Mouse (Mus musculus) left cerebral cortex, adult 18-20 months (tissue): ENCODE measurements at regions not wholly inside any gene's neighbourhood (a gene's known extent, or its start where the extent isn't known, plus 50 kb on each side); places are given as distances from the start of the nearest gene placed in this dataset.

Experiments
- DNase-seq, 2 experiments: peaks; one replicate each; pipeline ENCODE4 v3.0.0; 2021 to 2022; ENCODE audit warnings: low spot score in 2 of 2, mixed read lengths in 1 of 2

DNA sequence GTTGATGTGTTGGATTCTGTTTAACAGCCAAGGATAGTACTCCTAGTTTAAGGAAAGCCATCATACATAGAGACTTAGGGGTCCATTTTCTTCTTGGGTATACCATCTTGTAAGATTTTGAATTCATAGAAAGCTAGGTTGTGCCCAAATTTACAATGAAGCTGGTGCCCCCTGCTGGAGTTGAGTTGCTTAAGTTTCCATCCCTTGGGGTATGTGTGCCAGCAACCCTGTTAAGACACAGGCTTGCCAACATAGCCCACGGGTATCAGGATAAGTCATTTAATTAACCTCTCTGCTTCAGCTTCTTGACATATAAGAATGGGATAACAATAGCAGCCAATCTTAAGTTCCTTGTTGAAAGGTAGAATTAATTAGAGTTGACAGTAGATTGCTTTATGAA, 440.9 kb downstream of the 1700129C05Rik start:
- peak; percentile 69 to 74 for DNase-seq

DNA sequence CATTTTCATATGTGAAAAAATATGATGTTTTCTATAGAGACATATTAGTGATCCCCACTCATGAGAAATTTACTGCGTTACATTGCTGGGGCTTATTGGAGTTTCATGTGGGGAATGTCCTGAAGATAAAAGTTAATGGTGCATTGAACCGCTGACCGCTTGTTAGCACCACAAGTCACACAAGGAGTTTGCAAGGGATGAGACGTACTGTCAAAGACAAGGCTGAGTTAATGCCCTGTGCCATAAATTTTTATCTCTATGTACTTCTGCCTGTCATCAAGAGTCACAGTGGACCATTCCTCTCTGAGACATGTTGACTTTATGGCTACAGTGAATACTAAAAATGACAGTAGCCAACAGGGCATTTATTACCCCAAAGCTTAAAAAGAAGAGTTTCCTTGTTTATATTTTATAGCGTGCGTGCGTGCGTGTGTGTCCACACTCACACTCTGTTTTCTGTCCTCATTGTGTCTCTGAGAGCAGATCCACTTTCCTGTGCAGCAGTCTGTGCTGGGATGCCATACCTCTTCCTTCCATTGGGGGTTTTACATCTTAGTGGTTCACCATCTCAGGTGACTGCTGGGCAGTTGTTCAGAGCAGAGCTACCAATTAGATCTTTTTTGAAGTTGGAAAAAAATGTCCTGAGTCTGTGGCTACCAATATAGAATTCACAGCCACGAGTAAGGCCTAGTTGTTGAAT, 451.4 kb downstream of the 1700129C05Rik start:
- no peak for DNase-seq

DNA sequence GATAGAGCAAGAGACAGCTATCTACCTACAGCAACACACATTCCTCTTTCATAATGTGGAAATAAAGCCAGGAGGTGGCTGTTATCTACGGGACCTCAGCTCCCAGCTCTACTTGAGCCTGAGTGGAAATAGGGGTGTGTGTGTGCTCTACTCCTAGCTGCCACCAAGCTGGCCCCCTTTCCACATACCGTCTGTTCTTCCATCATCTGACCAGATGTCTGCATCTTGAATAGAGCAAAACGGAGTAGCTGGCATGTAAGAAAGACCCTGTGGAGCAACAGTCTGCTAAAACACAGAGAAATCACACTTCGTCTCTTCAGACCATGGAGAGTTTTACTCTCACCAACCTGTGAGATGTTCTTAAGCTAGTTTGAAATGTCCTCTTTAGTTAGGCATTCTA, 454.9 kb downstream of the 1700129C05Rik start:
- no peak for DNase-seq

DNA sequence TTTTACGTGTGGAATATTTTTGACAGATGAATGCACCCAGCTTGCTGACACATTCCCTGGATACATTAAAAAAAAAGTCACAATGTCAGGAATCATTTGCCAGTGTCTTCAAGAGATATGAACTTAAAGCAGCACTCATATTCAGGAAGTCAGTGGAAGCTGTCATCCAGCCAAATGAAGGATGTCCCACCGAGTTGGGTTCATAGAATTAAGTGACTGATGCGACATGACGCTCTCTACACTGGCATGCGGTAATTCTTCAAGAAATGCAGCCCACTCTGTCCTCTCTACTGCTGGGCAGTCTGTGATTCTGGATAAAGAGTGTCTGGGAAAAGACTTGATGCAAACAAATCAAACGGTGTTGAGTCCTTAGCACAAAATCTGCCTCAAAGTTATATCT, 463.9 kb downstream of the 1700129C05Rik start:
- no peak for DNase-seq

DNA sequence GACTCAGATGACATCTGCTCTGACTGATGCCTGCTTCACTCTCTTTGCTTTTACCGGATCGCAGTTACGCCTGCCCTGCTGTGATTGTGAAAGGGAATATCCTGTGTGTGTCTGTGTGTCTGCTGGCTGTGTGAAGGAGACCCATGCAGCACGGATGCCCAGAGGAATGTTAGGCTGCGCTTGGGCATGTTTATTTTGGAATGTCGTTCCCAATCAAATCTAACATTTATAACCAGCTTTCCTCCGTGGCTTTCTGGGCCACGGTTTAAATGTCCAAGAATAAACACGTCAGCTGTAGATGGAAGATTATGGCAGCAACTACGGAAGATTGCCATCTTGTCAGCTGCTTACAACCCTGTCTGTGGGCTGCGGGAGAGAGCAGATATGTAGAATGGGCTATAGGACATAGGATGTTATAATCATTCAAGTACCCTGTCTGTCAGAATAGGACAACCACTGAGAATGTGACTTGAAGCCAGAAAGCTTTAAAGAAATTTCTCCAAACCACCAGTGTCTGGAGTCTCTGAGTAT, 464.5 kb downstream of the 1700129C05Rik start:
- no peak for DNase-seq

DNA sequence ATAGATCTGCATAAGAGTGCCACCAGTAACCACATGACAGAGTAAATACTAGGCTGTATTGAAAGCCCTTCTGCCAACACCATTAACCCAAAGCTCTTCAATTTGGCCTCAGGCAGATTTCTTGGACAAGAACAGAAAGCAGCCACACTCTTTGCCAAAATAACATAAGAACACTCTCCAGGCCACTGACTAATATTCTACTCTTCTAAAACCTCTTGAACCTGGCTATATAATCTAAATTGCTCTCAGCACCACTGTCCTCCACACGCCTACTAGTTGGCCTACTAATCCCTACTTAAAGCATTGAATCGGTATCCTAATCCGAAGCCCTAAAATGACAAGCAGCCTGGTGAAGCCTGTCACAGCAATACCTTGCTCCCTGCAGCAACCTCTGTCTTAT, 467.5 kb downstream of the 1700129C05Rik start:
- no peak for DNase-seq

DNA sequence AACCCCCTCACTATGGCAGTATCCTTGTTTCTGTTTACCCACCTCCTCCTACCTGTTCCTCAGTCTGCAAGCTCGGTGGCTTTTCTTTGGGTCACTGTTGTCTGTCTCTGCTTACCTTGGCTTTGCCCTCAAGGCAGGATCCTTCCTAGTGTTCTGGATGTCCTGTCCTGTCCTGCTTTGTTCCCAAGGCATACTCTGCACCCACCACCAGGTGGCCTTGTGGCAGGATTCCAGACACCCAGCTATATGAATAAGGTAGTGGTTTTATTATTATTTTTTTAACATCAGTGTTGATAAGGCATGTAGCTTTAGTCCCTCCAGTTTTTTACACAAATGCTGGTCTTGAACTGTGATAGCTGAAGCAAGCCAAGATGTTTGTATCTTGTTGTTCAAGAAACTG, 478.7 kb downstream of the 1700129C05Rik start:
- no peak for DNase-seq

DNA sequence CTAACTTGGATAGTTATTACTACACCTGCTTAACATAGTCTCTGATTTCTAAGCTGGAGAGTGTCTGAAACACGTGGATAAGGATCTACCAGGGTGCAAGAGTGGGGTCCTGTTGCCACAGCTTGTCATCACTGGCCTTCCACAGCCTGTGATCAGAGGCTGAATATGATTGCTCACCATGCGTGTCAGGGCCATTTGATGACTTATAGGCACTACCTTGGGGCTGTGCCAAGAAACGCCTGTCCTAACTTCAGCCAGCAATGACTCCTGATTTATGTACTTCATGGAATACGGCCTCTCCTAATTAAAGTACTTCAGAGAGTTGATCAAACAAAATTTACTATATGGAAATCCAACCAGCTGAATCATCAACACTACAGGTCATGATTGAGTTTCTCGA, 480.1 kb downstream of the 1700129C05Rik start:
- no peak for DNase-seq

DNA sequence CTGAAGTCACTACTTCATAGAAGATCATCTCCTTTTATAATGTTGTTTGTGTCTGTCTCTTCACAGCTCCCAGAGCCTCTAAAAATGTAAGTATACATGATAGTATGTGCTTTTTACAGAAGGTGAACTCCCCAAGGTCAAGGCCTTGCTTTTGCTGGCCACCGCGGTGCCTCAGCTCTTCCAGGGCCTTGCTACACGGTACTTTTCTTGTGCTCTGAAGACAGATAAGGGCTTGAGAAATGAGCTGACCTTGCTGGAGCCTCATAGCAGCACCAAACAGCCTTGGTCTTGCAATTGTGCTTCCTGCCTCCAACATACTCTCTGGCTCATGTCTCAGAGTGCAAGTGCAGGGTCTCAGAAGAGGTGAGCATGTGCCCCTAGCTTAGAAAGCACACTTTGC, 481.3 kb downstream of the 1700129C05Rik start:
- no peak for DNase-seq

DNA sequence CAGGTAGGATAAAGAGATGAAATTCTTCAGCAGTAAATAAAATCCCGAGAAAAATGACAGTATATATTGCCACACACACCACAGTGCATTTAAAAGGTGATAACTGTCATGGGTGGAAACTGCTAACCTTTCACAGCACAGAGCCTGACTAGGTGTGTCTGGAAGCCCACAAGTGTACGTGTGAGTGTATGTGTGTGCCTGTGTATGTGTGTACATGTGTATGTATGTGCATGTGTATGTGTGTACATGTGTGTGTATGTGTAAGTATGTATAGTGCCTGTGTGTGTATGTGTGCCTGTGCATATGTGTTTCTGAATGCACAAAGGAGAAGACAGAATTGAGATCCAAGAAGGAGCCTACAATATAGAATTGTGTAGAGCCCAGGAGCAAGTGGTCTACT, 485.4 kb downstream of the 1700129C05Rik start:
- DNase-seq: no peak

DNA sequence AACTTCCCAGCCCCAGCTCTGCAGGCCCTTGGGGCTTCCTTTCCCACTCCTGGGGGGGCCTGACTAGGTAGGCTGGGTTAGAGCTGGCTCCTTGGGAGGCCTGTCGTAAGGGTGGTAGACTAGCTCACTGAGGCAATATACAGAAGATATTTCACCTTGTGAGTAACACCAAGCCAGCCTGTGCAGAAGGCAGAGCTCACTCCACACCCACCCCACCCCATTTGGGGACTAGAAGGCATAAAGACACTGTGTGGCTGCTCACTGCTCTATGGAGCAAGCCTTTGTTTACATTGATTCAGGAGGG, 485.8 kb downstream of the 1700129C05Rik start:
- DNase-seq: no peak

DNA sequence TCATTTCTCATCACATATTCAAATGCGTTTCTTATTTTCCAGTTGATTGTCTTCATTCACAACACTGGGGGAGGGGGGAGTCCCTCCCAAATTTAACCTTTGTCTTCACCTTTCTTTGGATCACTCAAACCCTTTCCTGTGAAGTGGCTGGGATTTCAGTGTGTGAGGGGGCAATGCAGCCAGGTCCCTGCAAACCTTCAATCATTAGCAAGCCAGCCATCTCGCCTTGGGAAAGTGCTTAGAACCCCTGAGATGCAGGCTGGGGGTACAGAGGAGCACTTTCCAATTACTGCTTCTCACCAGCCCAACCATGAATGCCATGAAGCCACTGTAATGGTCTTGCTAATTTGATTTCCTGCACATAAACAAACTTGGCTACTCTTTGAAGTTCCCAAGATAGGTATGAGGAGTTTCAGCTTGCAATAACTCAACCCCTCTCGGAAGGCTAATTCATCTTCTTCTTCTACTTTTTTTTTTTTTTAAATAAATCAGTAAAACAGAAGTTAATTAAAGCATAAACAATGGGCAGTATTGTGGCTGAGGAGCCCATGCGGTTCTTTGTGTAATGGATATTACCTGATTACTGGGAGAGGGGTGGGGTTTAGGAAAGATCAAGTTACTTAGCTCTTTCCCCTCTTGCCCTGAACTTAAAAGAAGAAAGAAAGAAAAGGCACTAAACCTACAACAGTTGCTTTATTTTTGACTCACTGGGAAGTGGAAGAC, 486.3 kb downstream of the 1700129C05Rik start:
- no peak for DNase-seq

DNA sequence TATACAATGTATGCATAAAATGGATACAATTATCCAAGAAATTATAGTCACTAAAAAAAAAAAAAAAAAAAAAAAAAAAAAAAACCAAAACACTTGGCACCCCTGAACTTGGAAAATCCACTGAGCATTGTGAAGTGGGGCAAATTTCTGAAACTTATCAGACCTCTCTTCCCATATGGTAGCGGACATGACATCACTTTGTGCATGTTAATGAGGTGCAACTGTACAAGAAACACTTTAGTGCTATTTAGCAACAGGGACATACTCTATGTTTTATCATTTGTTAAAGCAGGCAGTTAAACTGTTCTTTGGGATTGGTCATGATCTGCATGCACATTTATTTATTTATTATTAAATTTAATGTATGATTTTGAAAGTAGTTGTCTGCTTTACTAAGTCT, 489.7 kb downstream of the 1700129C05Rik start:
- DNase-seq: no peak

DNA sequence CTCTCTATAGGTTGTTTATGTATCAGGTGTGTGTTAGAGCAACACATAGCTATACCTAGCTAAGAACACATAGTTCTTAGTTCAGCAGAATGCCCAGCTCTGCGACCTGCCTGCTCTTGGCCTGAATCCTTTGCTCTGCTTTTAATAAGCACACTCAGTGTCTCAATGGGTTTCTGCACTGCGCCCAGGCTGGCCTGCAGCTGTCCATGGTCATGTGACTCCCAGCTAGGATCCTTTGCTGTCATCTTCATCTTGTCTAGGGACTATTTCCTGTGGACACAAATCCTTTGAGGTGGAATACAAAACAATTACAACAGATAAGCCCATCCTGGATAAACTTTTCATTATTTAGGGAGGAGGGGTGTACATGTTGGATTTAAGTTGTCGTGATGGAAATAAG, 490.7 kb downstream of the 1700129C05Rik start:
- DNase-seq: no peak

DNA sequence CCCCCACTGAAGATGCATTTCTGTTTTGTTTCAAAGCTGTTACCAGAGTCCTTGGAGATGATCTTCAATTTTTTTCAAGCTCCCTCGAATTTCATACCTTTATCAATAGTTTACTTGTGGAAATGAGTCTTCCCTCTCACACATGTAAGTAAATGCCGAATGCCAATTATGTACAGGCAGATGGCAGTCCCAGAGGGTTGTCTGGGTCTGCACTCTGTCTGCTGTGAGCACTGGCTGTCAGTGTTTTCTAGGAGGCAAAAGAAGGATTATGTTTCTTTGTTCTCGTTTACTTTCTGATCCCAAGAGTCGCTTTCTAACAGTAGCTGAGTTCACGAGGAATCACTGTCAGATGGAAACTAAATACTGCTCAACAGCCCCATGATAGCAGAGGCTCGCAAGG, 491.5 kb downstream of the 1700129C05Rik start:
- no peak for DNase-seq

DNA sequence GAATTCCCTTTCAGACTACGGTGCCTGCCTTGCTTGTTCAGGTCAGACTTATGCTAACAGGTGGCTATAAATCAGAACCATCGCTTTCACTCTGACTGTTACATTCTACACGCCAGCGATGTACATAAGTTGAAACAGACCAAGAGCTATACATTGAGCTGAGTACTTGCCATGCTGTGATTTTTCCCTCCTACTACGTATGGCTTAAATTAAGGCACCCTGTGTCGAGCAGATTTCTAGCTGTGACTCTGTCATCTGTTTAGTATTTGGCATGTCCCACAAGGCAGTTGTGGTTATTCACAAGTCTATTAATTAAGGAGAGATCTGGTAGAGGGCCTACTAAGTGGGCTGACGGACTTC, 504.4 kb downstream of the 1700129C05Rik start:
- DNase-seq: no peak

DNA sequence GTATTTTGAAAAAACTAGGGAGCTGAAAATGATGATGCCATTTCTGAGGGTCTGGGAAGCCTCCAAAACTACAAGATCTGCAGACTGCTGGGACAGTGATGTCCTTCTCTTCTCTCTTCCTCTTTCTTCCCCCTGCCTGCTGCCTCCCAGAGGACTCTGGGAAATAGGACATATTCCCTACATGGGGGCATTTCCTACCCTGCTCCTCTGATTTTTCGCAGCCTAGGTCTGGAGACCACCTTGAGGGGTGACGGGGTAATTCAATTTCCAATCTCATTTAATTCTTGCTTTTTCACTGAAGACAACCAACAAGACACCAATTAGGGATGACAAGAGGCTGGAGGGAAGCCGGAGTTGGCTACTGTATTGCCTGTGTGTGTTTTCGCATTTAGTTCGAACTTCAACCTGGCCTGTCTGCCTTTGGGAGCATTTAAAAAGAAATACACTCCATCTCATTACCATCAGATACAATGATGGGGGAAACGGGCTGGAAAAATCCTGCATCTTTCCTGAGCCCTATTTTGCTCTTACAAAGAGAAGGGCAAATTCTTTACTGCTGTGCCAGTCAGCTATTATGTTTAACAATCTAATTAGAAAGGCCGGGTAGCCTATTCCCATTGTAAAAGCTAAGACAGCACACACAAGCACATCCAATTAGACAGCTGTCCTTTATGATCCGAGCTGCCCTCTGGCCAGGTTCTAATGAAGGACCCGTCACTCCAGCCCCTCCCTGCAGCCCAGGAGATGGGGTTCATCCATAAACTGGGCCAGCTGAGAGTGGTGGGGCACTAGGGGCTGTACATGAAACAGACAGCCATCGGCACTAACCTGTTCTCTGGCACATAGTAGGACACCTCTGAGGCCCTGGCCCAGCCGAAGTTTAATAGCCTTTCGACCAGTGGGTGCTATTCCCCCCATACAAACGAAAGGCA, 505.0 kb downstream of the 1700129C05Rik start:
- DNase-seq: no peak

DNA sequence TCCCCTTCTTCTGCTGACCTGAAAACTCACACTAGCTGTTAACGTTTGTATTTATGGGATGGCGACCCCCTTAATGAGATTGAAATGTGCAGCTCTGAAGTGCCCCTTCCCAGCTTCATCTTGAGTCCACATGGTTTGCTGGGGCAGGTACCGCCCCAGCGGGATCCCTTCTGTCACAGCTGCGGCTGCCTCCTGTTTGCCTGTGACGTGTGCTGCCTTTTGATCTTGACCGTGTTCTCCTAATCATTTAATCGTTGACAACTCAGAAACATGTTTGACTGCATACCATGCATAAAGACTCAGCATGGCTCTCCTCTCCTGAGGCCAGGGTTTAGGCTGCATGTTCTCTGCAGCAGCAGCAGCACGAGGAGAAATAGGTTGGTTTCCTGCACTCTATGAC, 511.5 kb downstream of the 1700129C05Rik start:
- no peak for DNase-seq

DNA sequence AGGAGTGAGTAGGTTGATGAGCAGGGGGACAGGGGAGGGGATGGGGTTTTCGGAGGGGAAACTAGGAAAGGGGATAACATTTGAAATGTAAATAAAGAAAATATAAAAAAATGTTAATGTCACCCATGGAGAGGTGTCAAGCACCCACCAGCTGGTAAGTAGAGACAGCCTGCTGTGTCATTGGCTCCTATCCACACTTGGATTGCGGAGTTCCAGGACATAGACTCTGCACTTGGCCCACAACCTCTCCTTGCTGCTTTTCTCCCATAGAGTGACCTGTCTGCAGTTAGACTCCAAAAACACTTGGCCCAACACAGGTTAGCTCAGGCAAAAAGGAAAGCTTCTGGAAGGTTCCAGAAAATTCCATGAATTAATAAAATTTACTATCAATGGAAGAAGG, 514.4 kb downstream of the 1700129C05Rik start:
- DNase-seq: no peak

DNA sequence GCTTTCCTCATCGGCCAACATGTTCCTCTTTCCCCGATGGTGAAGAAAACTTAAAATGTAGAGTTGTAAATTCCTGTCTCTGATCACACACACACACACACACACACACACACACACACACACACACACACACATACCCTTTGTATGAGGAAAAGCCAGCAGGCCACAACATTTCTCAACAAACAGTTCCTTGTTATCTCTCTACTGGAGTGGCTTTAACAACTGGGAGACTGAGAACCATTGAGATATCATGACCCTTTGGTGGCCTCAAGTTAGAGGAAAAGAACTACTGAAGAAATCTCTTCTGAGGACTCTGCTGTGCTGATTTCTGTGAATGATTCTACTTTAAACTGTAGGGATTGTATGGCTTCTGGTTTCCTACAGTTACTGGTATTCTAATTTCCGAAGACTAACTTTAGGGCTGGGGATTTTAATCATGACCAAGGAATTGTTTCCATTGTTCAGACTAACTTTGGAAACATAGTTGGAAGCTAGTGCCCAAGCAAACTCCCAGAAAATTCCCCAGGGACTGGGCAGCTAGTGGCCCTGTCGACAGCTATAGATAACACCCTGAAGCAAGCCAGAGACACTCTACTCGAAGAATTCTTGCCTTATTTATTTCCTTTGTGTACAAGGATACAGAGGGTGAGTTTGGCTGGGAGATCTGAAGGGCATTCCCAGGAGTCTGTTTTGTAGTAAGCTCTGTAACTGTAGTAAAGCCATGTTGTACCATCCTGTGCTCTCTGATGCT, 516.0 kb downstream of the 1700129C05Rik start:
- DNase-seq: no peak

DNA sequence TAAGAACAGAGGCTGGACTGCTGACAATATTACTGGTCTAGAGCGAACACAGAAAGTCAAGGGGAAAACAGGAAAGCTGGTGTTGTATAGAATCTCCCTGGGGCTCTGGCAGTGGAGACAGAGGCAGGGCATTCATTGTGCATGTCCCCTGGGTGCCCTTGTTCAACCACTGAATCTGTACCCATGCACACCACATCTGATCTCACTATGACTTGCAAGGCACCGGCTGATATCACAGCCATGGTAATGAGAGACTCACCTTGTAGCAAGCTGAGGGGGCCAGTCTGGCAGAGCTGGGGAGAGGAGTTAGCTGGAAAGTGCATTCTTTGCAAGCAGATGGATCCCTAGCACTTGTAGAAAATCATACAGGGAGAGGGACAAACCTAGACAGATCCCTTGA, 522.5 kb downstream of the 1700129C05Rik start:
- DNase-seq: no peak
